Mouse (Mus musculus) midbrain, embryonic 16.5 days (tissue): ENCODE results near the gene Map3k14. TPM values are rescaled to one million over a fixed set of nuclear protein-coding genes. Genes with fewer than 3 reads are reported as not detected.
"Not testable (repeated sequence)": the region's sequence is repeated elsewhere in the genome, so short reads cannot be mapped to it uniquely, and the experiment has no call there.

ENCODE experiments used
- ATAC-seq: fragments of 200-750 bp; cut with Nextera tagmentation; 2 replicates; pipeline ENCODE4 v1.8.0; 2017; ENCODE audit warnings: moderate TSS enrichment
- H3K27ac ChIP-seq: fragments of 300-500 bp; sonication (generic); 2 replicates; pipeline ENCODE4 v1.5.1; 2014; ENCODE audit warnings: mild to moderate bottlenecking, low read length, mixed read lengths
- H3K27me3 ChIP-seq: fragments of 300-500 bp; sonication (generic); 2 replicates; pipeline ENCODE4 v1.6.1; 2014; ENCODE audit warnings: low read depth, low read length, mixed read lengths; ENCODE audit not compliant: control insufficient read depth, insufficient read depth
- H3K36me3 ChIP-seq: fragments of 300-500 bp; sonication (generic); 2 replicates; pipeline ENCODE4 v1.6.1; 2014; ENCODE audit warnings: mild to moderate bottlenecking, low read length, moderate library complexity, mixed read lengths; ENCODE audit not compliant: control insufficient read depth, insufficient read depth
- H3K4me1 ChIP-seq: fragments of 300-500 bp; sonication (generic); 2 replicates; pipeline ENCODE4 v1.6.1; 2014; ENCODE audit warnings: mild to moderate bottlenecking, low read length, mixed read lengths; ENCODE audit not compliant: control insufficient read depth, insufficient read depth
- H3K4me2 ChIP-seq: fragments of 300-500 bp; sonication (generic); 2 replicates; pipeline ENCODE4 v1.6.1; 2014; ENCODE audit warnings: mild to moderate bottlenecking, low read length, mixed read lengths
- H3K4me3 ChIP-seq: fragments of 300-500 bp; sonication (generic); 2 replicates; pipeline ENCODE4 v1.5.1; 2014; ENCODE audit warnings: low read depth, mild to moderate bottlenecking, low read length, moderate library complexity, mixed read lengths
- H3K9ac ChIP-seq: fragments of 300-500 bp; sonication (generic); 2 replicates; pipeline ENCODE4 v1.6.1; 2014; ENCODE audit warnings: low read depth, low read length, mixed read lengths
- H3K9me3 ChIP-seq: fragments of 300-500 bp; sonication (generic); replicated peaks from 2 replicates; pipeline ENCODE4 v1.6.1; 2014; ENCODE audit warnings: mild to moderate bottlenecking, low read length, mixed read lengths; ENCODE audit not compliant: control insufficient read depth, poor library complexity, severe bottlenecking
- WGBS: fragments of 180-500 bp; shearing (Covaris S2); extraction: QIAGEN DNeasy Blood & Tissue Kit; methylation state at CpG from one replicate; pipeline ENCODE4 v1.1.7; 2014; 5-methylcytosine and 5-hydroxymethylcytosine counted together
- polyA plus RNA-seq: library from polyadenylated mRNA; unstranded; fragments of >200 nt; fragmentation: Nextera tagmentation; extraction: Ambion mirVana; gene quantifications from 2 replicates; pipeline ENCODE4 v1.2.1, GENCODE M21; 2015

Gene Map3k14
- polyA plus RNA-seq, 1 experiment from 2014 or later = 4.4 TPM

DNA sequence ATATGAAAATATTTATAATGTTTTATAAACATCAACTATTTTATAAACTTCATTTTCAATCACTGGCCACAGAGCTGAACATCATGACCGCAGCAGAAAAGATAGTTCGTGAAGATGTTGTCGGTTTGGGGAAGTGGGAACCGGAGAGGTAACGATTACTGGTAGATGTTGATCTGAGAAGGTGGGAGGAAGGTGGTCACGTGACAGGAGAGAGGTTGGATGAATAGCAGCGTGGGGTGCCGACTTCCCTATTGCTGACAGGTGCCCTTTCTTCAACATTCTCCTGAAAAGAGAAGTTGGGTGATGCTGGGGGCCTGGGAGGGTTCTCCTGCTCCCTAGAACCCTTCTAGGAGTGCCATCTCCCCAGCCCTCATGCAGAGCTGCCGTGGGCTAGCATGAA is 37.3 kb upstream of the Map3k14 start:
- Histone ChIP-seq H3K4me1 (no peaks in the 10 kb centered on the region), H3K9me3 (no peaks in the 10 kb centered on the region), H3K27ac (no peak overlapping the region), H3K4me2 (no peak overlapping the region), H3K4me3 (no peak overlapping the region), H3K9ac (no peak overlapping the region), H3K36me3 (no peaks in the 10 kb centered on the region), H3K27me3 (no peaks in the 10 kb centered on the region)
- no peak for ATAC-seq
- WGBS = 91% methylated on average over 9 of the region's 9 CpGs

DNA sequence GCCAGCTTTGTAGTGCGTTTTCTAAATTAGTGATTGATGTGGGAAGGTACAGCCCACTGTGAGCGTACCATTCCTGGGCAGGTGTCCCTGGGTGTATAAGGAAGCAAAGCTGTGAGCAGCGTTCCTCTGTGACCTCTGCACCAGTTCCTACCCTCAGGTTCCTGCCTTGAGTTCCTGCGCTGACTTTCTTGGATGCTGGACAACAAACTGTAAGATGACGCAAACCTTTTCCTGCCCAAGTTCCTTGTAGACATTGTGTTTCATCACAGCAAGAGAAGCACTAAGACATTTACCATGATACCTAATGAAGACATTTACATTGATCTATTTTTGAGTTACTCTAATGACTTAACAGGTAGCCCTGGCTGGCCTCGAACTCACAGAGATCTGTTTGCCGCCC is 27.5 kb upstream of the Map3k14 start:
- no peak overlapping the region for H3K27ac ChIP-seq
- WGBS = 96% methylated on average over 7 of the region's 7 CpGs
- no peaks in the 10 kb centered on the region for H3K9me3 ChIP-seq
- no peak overlapping the region for H3K4me2 ChIP-seq
- no peak overlapping the region for H3K9ac ChIP-seq
- no peaks in the 10 kb centered on the region for H3K27me3 ChIP-seq
- no peak for ATAC-seq
- no peaks in the 10 kb centered on the region for H3K36me3 ChIP-seq
- no peak overlapping the region for H3K4me3 ChIP-seq
- peaks cover 8% of the 10 kb centered on the region for H3K4me1 ChIP-seq

DNA sequence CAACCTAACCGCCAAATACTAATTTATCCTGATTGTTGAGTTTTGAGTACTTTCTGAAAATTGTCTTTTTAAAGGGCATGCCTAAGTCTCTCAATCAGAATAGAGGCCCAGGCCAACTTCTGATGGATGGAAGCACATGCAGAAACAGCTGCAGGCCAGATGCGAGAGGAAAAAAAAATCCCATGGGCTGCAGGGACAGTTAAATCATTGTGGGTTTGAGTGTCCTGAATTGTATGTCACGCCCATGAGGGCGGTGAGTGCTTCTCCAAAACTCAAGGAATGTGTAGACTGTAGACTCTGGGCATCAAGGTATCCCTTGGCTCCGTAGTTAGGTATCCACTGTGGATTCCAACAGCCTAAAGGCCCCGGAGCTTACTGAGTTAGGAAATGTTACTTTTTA is 26.8 kb upstream of the Map3k14 start:
- Histone ChIP-seq H3K36me3 (no peaks in the 10 kb centered on the region), H3K9me3 (no peaks in the 10 kb centered on the region), H3K4me2 (no peak overlapping the region), H3K27ac (no peak overlapping the region), H3K27me3 (no peaks in the 10 kb centered on the region), H3K9ac (no peak overlapping the region), H3K4me1 (peaks cover 8% of the 10 kb centered on the region), H3K4me3 (no peak overlapping the region)
- WGBS = 89% methylated on average over 6 of the region's 6 CpGs
- no peak for ATAC-seq

DNA sequence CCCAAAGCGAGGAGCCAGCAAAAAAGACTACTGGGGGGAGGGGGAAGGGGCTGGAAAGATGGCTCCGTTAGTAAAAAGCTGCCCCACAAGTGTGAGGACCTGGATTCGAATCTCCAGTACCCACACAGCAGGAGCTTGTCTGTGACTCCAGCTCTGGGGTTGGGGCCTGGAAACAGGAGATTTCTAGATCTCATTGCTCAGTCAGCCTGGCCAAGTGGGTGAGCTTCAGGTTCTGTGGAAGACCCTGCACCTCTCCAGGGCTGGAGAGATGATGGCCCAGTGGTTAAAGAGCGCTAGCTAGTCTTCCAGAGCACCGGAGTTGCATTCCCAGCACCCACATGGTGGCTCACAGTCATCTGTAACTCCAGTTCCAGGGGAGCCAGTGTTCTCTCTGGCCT is 25.6 kb upstream of the Map3k14 start:
- H3K4me1 ChIP-seq = peaks cover 8% of the 10 kb centered on the region
- no peak for ATAC-seq
- no peak overlapping the region for H3K9ac ChIP-seq
- H3K9me3 ChIP-seq = no peaks in the 10 kb centered on the region
- no peaks in the 10 kb centered on the region for H3K27me3 ChIP-seq
- H3K4me2 ChIP-seq = no peak overlapping the region
- no peak overlapping the region for H3K4me3 ChIP-seq
- no peak overlapping the region for H3K27ac ChIP-seq
- WGBS = 83% methylated on average over 5 of the region's 5 CpGs
- no peaks in the 10 kb centered on the region for H3K36me3 ChIP-seq

DNA sequence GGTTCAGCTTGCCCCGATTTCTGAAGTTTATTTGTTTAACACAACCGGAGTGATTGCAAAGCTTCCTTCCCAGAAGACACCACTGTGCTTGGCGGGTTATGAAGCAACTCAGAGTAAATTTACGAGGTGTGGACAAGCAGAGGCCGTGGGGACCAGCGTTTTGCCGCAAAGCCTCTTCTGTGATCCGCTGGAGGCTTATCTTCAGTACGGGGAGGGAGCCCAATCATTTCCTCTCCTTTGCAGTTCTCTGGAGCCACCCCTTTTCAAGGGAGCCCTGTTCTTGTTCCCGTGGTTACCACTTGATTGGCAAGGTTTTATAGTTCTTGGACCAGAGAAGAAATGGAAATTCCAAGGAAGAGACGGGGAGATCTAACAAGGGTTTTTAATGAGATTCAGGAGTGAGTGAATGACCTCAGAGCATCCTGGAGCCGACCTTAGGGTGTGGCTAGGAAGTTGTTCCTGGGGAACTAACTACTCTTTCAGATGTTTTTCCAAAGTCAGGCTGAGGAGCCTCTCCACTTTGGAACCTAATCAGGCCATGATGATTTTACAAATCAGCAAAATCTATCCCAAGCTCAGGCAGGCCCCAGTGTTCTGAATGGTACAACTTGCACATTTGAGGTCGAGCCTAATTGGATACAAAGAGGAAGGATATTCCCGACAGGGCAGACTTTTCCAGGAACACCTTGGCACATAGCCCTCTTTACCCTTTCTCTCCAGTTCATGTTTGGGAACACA is 25.0 kb upstream of the Map3k14 start:
- no peaks in the 10 kb centered on the region for H3K27me3 ChIP-seq
- H3K27ac ChIP-seq = peak overlapping the region; percentile 49; the same call in 1 of the 2 replicates
- H3K9ac ChIP-seq = no peak overlapping the region
- no peak for ATAC-seq
- no peaks in the 10 kb centered on the region for H3K9me3 ChIP-seq
- 21% methylated on average over 14 of the region's 14 CpGs for WGBS
- no peak overlapping the region; the same call in 1 of the 2 replicates for H3K4me2 ChIP-seq
- H3K4me1 ChIP-seq = peaks cover 8% of the 10 kb centered on the region
- no peak overlapping the region for H3K4me3 ChIP-seq
- H3K36me3 ChIP-seq = no peaks in the 10 kb centered on the region

DNA sequence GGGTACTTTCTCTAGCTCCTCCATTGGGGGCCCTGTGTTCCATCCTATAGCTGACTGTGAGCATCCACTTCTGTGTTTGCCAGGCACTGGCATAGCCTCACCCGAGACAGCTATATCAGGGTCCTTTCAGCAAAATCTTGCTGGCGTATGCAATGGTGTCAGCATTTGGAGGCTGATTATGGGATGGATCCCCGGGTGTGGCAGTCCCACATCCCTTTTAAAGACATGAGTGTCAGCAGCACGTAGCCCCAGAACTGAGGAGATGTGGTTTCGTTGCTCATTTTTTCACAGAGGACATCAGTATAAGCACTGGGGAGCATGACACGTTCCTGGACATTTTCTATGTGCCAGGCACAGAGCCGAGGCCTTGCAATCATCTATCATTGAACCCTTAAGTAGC is 23.6 kb upstream of the Map3k14 start:
- H3K4me3 ChIP-seq, H3K4me1 ChIP-seq, H3K9me3 ChIP-seq, H3K27ac ChIP-seq, H3K36me3 ChIP-seq, ATAC-seq, H3K27me3 ChIP-seq, H3K4me2 ChIP-seq, H3K9ac ChIP-seq: not testable (repeated sequence)
- 93% methylated on average over 7 of the region's 7 CpGs for WGBS

DNA sequence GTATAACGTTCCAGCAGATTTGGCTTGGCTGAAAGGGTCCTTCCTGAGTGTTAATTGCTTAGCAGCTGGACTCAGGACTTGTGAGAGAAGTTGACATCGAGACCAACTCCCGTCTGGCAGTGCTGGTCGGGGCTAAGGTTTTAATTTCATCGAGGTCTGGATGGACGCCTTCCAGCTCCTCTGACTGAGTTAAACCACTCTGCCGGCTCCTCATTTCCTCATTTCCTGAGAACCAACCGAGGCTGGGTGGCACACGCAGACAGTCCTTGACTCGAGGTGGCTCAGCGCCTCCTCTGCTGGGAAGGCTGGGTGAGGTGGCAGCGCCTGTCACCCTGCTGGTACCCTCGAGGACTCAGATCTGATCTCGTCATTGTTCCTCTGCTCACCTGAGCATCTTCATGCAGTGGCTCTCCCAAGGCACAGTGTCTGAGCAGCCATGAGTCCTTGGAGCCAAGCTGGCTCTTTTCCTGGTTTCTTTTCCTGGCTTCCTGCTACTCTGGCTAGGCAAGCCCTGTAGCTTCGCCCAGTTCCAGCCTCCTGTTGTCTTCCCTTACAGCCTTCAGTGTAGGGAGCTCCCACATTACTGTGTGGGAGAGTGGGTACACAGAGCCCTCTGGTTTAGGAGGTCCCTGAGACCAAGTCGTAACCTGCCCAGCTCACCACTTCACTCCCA is 21.2 kb upstream of the Map3k14 start:
- Histone ChIP-seq H3K9me3 (no peaks in the 10 kb centered on the region), H3K4me1 (peaks cover 8% of the 10 kb centered on the region), H3K27me3 (no peaks in the 10 kb centered on the region), H3K4me3 (no peak overlapping the region), H3K36me3 (no peaks in the 10 kb centered on the region), H3K9ac (no peak overlapping the region), H3K4me2 (no peak overlapping the region), H3K27ac (no peak overlapping the region)
- no peak for ATAC-seq
- WGBS = 81% methylated on average over 16 of the region's 16 CpGs

DNA sequence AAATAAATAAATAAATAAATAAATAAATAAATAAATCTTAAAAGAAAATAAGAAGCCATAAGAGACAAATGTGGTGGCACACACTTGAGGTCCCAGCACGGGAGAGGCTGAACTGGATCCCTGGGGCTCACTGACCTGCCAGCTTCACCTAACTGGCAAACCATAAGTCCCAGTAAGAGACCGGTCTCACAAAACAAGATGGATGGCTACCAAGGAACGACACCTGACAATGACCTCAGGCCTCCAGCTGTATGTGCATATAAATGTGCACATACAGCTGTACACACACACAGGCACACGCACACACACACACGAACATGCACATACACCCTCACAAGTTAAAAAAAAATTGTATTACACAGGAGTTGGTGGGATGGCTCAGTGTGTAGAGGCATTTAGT is 19.6 kb upstream of the Map3k14 start:
- WGBS = 97% methylated on average over 5 of the region's 5 CpGs
- Histone ChIP-seq H3K4me2 (no peak overlapping the region), H3K9ac (no peak overlapping the region), H3K27ac (no peak overlapping the region), H3K36me3 (no peaks in the 10 kb centered on the region), H3K4me1 (0 out of 2 replicates have a peak, but pooled peaks cover under 1% of the 10 kb centered on the region), H3K9me3 (no peaks in the 10 kb centered on the region), H3K4me3 (no peak overlapping the region), H3K27me3 (no peaks in the 10 kb centered on the region)
- ATAC-seq = no peak

DNA sequence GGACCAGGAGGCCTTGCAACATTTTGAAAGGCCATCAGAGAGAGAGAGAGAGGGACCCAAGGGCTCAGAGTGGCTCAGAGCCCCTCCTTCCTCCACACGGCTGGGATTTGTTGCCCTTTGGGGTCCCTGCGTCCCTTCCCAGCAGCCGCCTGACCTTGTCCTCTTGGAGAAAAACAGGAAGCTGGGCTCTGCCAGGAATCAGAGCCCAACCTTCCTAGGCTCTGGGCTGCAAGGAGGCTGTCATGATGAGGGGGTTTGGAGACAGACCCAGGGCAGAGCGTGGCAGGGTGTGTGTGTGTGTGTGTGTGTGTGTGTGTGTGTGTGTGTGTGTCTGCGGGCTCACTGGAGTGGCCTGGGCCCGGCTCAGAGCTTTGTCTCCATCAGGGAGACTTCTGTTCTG is 18.7 kb upstream of the Map3k14 start:
- Histone ChIP-seq H3K9ac (no peak overlapping the region), H3K27ac (no peak overlapping the region), H3K9me3 (no peaks in the 10 kb centered on the region), H3K4me3 (no peak overlapping the region), H3K36me3 (no peaks in the 10 kb centered on the region), H3K4me2 (no peak overlapping the region), H3K27me3 (no peaks in the 10 kb centered on the region), H3K4me1 (no peaks in the 10 kb centered on the region)
- 51% methylated on average over 6 of the region's 6 CpGs for WGBS
- ATAC-seq = no peak
